Mouse (Mus musculus) thymus, postnatal 14 days (tissue): ENCODE results near the gene Elovl5.
A peak's percentile ranks its signal among the peaks of the same experiment; 100 is the strongest.

Experiments used
- DNase-seq: peaks from one replicate; pipeline ENCODE4 v3.0.0; 2021

Gene Elovl5

GRCm38 (mm10) chr9:77917074-77917621, at the start of gene Elovl5:
Elovl5 (plus strand) TSS chr9:77917364.
- DNase-seq, result peak; percentile 98

DNA sequence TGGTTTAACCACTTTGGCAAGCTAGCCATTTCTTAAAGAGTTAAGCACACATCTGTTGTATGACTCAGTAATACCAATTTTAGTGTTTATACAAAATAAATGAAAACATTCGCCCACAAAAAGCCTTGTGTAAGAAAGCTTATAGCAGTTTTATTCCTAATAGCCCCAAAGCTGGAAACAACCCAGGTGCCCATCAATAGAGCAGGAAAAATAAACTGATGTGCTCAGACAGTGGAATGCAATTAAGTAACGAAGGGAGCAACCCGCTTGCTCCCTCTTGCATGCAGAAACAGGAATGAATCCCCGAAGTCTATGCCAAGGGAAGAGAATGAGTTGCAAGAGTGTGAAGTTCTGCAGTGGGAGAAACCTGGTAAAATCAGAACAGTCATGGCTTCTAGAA, 25.7 kb upstream of the Elovl5 start:
- no peak for DNase-seq

DNA sequence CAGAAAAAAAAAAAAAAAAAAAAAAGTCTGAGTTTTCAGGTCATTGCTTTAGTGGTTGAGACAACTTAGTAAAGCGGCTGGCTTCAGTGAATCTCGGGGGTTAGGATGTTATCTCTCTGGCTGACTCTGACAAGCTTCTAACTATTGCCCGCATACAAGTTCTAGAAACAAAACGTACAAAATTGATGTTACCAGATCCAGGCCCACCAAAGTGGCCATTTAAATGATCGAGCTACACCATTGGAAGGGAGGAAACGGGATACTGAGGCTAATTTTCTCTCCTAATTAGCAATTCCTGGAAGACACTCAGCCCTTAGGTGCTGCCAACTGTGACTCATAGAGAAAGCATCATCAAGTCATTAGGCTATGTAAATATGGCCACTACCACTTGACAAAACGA, 18.6 kb upstream of the Elovl5 start:
- DNase-seq, result no peak

- no peak for DNase-seq
These were observed 13.0 kb upstream of the Elovl5 start for GRCm38 (mm10) chr9:77904133-77904532.

GRCm38 (mm10) chr9:77909572-77910269, 7.4 kb upstream of the Elovl5 start:
- peak; percentile 20 for DNase-seq

GRCm38 (mm10) chr9:77910270-77911240, 6.6 kb upstream of the Elovl5 start:
- DNase-seq, result peak; percentile 92

DNA sequence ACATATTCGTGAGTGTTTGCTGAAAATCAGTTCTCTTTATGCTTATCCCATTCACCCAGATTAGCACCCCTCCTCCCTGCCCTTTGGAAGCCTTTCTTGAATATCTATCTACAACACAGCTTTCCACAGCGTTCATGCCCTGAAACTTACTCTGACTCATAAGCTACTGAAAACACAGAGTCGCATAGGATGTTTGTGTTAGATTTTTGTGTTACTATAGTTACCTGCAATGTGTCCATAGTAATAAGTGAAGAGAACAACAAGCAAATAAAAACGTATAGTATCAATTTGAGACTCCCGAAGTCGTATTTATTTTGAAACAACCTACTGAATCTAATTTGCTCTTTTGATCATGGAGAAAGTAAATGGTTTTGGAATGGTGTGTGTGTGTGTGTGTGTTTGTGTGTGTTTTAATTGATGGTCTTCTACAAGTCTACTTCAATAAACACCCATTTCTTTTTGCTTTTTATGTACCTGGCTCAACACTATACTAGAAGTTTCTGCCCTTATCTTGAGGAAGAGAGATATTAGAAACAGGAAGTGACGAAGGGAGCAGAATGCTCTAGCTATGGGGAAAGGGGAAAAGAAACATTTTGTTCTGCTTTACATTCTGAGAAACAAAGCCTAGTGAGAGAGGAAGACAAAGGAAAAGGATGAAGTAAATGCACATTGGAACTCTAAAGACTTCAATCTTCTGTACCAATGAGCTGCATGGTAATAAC, 5.5 kb upstream of the Elovl5 start:
- DNase-seq, result no peak

DNA sequence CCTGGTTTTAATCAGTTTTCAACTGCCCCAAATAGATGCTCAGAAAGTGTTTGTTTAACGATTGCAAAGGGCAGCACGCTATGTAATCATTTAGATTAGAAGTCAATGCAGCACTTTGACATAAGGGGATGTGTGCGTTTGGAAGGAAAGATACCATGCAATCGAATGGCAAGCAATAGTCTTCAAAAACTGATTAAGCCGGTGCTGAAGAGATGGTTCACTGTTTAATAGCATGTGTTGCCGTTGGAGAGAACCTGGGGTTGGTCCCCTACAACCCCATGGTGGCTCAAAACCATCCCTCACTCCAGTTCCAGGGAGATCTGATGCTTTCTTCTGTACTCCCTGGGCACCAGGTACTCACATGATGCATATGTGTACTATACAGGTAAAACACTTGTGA, 4.9 kb upstream of the Elovl5 start:
- no peak for DNase-seq

- DNase-seq, result no peak
These were observed 2.5 kb upstream of the Elovl5 start for GRCm38 (mm10) chr9:77914616-77915015.

DNA sequence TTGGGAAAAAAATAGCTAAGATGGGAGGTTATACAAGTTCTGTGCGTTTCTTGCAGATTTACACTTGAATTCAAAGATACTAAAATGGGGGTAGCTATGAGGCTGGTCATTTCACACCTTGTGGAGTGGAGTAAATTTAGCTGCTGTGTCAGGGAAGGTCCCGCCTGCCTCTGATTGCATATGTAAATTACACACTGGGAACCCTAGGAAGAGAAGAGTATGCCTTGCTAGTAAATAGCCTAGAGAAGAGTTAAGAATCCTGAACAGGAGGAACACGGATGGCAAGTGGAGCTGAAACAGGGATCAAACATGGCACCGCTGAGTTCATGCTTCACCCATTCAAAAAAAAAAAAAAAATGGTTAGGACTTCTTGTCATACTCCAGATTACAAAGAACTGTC, 1.4 kb upstream of the Elovl5 start:
- no peak for DNase-seq

DNA sequence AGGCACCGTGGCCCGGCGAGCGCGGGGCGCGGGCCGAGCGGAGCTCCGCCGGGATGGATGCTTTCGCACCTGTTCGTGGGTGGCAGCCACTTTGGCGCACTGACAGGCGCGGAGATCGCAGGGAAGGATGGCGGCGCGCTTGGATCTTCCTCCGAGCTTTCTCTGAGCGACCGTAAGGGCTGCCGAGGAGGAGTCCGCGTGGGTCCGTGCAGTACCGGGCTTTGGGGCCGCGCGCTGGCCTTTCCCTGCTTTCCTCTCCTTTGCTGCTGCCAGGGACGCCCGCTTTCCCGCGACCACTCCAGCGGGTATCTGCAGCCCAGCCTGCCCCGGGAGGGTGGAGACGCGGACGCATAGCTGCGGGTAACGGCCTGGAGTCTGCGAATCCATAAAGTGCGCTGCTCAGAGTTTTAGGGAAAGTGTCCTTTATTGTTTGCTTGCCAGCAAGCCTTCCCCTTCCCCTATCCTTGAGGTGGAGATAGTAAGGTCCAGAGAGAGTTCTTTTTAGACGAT, 513 bp downstream of the Elovl5 start:
- no peak for DNase-seq

GRCm38 (mm10) chr9:77918211-77918610, 1.0 kb downstream of the Elovl5 start:
- DNase-seq, result peak; percentile 56

GRCm38 (mm10) chr9:77918961-77919670, 2.0 kb downstream of the Elovl5 start:
- no peak for DNase-seq

- no peak for DNase-seq
These were observed 3.3 kb downstream of the Elovl5 start for GRCm38 (mm10) chr9:77920481-77920880.

DNA sequence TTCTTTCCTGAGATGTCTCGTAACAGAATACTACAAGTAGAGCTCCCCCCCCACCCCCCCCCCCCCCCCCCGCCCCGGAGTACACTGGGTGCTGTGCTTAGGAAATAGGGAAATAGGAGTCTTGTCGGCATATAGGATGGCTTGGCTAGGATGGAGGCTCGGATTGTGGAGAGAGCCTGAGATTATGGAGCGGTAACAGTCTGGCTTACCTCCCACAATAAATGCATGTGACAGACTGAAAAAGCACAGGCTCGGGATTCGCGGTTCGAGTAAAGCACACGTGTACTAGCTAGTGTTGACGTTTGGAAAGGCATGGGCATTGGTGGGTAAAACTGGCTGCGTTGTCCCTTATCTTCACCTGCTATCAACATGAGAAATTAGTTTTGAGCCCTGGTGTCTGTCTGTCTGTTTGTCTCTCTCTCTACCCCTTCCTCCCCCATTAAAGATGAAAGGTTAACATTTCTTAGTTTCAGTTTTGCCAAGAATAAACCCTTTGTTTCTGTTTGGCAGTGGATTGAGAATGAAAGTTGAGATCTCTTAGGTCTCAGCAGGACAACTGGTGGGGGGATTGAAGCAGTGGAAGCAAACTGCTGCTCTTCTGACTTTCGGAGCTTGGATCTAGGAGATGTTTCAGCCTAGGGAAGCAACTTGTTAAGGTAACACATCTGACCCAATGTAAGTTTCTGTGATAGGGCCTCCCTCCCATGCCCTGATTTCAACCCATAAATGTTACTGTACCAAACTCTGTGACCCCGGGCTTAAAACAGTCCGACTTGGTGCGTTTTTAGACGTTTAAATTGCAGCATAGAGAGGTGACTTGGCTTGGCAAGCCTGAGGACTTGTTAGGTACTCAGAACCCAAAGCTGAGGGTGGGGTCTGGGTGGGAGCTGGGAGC, 4.4 kb downstream of the Elovl5 start:
- no peak for DNase-seq

- no peak for DNase-seq
These were observed 6.6 kb downstream of the Elovl5 start for GRCm38 (mm10) chr9:77923774-77924173.

- DNase-seq, result no peak
These were observed 7.0 kb downstream of the Elovl5 start for GRCm38 (mm10) chr9:77924199-77924598.

DNA sequence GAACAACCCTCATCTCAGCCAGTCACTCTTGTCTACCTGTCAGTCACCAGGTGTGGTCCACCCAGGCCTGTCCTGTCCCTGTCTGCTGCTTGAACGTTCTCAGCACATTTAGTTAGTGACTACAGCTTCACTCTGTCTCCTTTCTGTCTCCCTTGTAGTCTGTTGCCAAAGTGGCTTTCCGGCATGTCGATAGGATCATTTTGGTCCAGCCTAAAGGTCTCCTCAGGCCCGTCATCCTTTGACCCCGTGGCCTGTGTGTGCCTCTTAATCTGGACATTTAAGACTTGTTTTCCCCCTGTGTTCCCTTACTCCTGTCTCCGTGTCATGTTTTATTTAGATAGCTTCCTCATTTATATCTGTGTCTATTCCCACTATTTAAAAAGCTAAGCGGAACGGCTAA, 9.0 kb downstream of the Elovl5 start:
- DNase-seq, result no peak

DNA sequence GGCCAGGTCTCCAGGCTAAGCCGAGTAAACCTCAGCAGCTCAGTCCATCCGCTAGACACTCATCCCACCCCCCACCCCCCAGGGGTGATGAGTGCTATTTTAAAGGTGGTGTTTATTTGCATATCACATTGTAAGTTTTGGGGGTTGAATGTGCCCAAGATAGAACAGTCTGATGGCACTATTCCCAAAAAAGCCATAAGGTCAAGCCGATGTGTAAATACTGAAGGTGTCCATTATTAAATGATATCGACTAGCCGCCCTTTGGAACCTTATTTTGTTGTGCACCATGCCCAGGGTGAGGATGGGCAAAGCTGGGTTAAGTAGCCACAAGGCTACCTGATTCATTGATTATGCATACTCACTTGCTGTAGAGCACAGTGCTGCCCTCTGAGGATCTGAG, 9.7 kb downstream of the Elovl5 start:
- no peak for DNase-seq

- no peak for DNase-seq
These were observed 10.3 kb downstream of the Elovl5 start for GRCm38 (mm10) chr9:77927431-77927830.

GRCm38 (mm10) chr9:77928769-77929168, 11.6 kb downstream of the Elovl5 start:
- DNase-seq, result peak; percentile 21
